Mouse (Mus musculus) gastrocnemius, adult 2 months (tissue): ENCODE data around the gene Zfhx3. TPM values are rescaled to one million over a fixed set of nuclear protein-coding genes. Genes with fewer than 3 reads are reported as not detected.

Experiments used
- DNase-seq: peaks from one replicate; pipeline ENCODE4 v3.0.0; 2022
- H3K27ac ChIP-seq: fragments of 200-600 bp; 2 replicates; pipeline ENCODE4 v1.8.1; 2022; ENCODE audit warnings: mild to moderate bottlenecking
- H3K4me3 ChIP-seq: fragments of 200-600 bp; 2 replicates; pipeline ENCODE4 v1.8.1; 2022; ENCODE audit warnings: mild to moderate bottlenecking, moderate library complexity
- CTCF ChIP-seq: fragments of 200-600 bp; IDR thresholded peaks from 2 replicates; pipeline ENCODE4 v1.8.1; 2022; ENCODE audit warnings: antibody characterized with exemption, mild to moderate bottlenecking, moderate library complexity
- intact Hi-C: fragments of 180-260 bp; cut with DNase I; formaldehyde crosslinking; loops from one replicate; pipeline ENCODE4 v1.15.1; 2025
- total RNA-seq, 2 experiments: library from RNA; stranded (reverse); gene quantifications; 2 replicates each; pipeline ENCODE4 v1.2.3; 2021

Gene Zfhx3
- total RNA-seq, 2 experiments from 2014 or later: 14.1 to 17.7 TPM

GRCm38 (mm10) chr8:108434510-108434909 lies 492.1 kb downstream of the Zfhx3 start:
- H3K4me3 ChIP-seq: no peak overlapping the region
- intact Hi-C loops: no loop called here

GRCm38 (mm10) chr8:108436336-108436735 lies 493.9 kb downstream of the Zfhx3 start:
- no peak for DNase-seq
- intact Hi-C loops: no loop called here
- TF ChIP-seq CTCF: no peak
- no peak overlapping the region for H3K27ac ChIP-seq
- no peak overlapping the region for H3K4me3 ChIP-seq

More at GRCm38 (mm10) chr8:108434510-108434909, 492.1 kb downstream of the Zfhx3 start:
- no peak for TF ChIP-seq CTCF
- H3K27ac ChIP-seq: no peak overlapping the region
- no peak for DNase-seq

DNA sequence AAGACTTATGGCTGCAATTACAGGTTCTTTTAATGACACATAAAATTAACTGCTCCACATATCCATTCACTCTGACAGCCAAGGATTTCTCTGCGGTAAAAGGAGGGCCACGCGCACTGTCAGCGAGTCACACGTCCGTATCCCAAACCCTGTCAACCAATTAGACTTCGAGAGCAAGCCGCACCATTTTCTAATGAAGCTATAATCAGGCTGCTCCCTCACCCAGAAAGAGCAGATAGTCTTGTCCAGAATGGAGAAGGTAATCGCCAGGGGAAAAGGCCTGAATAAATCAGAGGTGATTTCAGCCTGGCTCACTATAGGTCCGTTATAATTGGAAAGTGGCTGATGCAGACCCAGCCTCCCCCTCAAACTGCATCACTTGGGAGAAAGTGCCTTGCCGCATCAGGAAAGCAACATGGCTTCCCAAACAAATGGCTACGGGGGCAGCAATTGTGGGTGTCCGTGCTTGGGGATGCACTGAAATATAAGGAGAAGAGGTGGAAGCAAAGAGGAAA lies 494.9 kb downstream of the Zfhx3 start:
- intact Hi-C loops: no loop called here
- DNase-seq: no peak
- TF ChIP-seq CTCF: no peak
- no peak overlapping the region for H3K4me3 ChIP-seq
- H3K27ac ChIP-seq: no peak overlapping the region

- TF ChIP-seq CTCF: no peak
- H3K4me3 ChIP-seq: no peak overlapping the region
Observed at GRCm38 (mm10) chr8:108440476-108440875, 498.0 kb downstream of the Zfhx3 start.

GRCm38 (mm10) chr8:108450847-108451246 lies 508.4 kb downstream of the Zfhx3 start:
- intact Hi-C loops: no loop called here
- Histone ChIP-seq H3K4me3 (no peak overlapping the region), H3K27ac (no peak overlapping the region)
- TF ChIP-seq CTCF: no peak
- DNase-seq: no peak

More at GRCm38 (mm10) chr8:108440476-108440875, 498.0 kb downstream of the Zfhx3 start:
- intact Hi-C loops: no loop called here
- H3K27ac ChIP-seq: no peak overlapping the region
- no peak for DNase-seq

- H3K27ac ChIP-seq: no peak overlapping the region
- intact Hi-C loops: no loop called here
- no peak for DNase-seq
- TF ChIP-seq CTCF: no peak
- no peak overlapping the region for H3K4me3 ChIP-seq
Observed at GRCm38 (mm10) chr8:108454561-108455311, 512.3 kb downstream of the Zfhx3 start.

DNA sequence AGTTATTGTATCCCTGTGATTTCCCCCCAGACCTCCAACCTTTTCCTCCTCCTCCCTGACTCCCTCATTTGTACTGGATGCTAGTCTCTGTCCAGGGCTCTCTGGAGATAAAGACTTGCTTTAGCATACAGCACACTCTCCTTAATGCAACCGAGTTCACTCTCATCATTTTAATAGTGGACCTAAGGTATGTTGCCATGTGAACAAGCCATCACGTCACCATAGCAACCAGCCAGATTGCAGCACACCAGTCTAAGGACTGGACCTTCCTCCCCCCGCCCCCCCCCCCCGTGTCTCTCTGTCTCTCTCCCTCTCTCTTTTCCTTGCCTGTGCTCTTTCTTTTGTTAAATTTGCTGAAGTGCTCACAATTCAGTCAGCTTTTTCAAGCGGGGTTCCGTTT lies 524.2 kb downstream of the Zfhx3 start:
- no peak for TF ChIP-seq CTCF
- intact Hi-C loops: no loop called here
- DNase-seq: no peak
- Histone ChIP-seq H3K4me3 (no peak overlapping the region), H3K27ac (no peak overlapping the region)

DNA sequence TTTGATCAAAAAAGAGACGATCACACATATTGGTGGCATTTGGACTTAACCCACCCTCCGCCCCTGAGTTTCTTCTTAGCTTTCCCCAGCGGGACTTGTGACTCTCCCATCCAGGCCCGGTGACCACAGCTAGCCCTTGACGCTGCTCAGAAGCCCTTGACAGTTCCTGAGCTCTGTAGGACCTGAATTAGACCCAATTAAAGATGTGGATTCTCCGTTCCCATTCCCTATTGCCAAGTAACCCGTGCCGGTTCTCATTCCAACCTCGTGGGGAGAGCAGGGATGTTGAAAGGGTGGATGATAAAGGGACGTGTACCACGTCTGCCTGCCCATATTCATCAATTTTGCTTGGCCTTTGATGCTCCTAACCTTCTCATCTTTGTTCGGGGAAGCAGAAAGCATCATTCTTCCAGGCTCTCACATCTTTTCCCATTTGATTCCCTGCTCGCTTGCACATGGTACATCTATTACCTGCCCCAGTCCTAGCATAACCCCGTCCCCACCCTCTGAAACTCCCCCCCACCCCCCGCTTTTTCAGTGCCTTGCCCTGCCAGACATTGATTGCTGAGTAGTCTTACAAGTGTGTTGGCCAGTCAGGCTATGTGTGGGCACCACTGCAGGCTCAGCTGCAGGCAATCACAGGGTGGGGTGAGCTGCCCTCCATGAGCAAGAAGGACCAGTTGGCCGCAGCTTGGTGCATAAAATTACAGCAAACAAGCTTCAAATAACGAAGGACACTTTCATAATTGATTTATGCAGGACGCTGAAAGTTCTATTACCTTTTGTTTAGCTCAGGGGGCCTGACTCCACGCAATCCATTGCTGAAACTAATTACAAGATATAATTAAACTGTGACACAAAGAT lies 525.0 kb downstream of the Zfhx3 start:
- H3K4me3 ChIP-seq: no peak overlapping the region
- TF ChIP-seq CTCF: no peak
- DNase-seq: no peak
- intact Hi-C loops: no loop called here
- H3K27ac ChIP-seq: no peak overlapping the region

GRCm38 (mm10) chr8:108470269-108470668 lies 527.8 kb downstream of the Zfhx3 start:
- no peak for DNase-seq
- Histone ChIP-seq H3K4me3 (no peak overlapping the region), H3K27ac (no peak overlapping the region)
- TF ChIP-seq CTCF: no peak
- intact Hi-C loops: no loop called here

DNA sequence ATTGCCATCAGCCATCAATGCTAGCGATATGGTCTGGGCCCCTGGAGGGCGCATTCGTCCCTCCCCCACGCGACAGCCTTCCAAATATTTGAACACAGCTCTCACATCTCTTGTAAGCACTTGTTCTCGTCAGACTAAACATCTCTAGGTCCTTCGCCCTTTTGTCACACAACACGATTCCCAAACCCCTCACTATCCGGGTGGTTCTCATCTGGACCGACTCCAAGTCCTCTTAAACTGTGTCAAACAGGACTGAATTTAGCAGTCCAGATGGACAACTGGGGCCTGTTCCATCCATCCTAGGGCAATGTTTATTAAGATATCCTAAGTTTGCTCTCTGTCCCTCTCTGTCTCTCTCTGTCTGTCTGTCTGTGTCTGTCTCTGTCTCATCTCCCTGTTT lies 532.1 kb downstream of the Zfhx3 start:
- H3K27ac ChIP-seq: no peak overlapping the region
- DNase-seq: no peak
- TF ChIP-seq CTCF: no peak
- H3K4me3 ChIP-seq: no peak overlapping the region
- intact Hi-C loops: no loop called here

GRCm38 (mm10) chr8:108478131-108478530 lies 535.7 kb downstream of the Zfhx3 start:
- Histone ChIP-seq H3K4me3 (no peak overlapping the region), H3K27ac (no peak overlapping the region)
- intact Hi-C loops: no loop called here
- no peak for DNase-seq
- TF ChIP-seq CTCF: no peak

DNA sequence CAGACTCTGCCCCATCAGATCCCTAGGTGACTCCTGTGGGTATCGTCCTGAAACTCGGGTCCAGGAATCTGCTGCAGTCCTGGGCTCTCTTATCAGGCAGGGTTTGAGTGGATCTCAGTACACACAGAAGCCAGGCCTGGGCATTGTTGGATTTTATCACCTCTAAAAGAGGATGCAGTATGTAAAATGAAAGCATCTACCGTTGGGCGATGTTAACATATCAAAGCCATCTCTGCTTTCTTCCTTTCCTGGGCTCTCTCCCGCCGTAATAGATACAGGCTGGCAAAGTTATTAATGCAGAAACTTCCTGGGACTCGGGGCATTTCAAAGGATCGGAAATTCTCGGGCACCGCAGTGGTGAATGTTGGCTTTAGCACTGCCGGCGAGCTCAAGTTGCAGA lies 537.7 kb downstream of the Zfhx3 start:
- no peak for DNase-seq
- no peak for TF ChIP-seq CTCF
- intact Hi-C loops: no loop called here
- Histone ChIP-seq H3K27ac (no peak overlapping the region), H3K4me3 (peak overlapping the region; percentile 11; the same call in 1 of the 2 replicates)
